Comparison of ENCODE assay signal across 15 mouse cellular contexts in genomic region chr15:11742820-11743219, GRCm38 (mm10).
"Had no signal": no experiment of that assay in that cellular context is flagged by ENCODE, and none has a peak within 500 bp of the region (broad histone marks: within the 10 kb centered on the region; RNA-seq: fewer than 3 reads in every experiment).

No protein-coding gene starts in this region.

- DNase-seq: lung, adult 18-20 months; right cerebral cortex, adult 18-20 months; right cerebral cortex, postnatal 25 days; right cerebral cortex, postnatal 4 days; spleen, adult 18-20 months; thymus, adult 18-20 months; thymus, postnatal 14 days; thymus, postnatal 36 days had no signal

- H3K9ac ChIP-seq: lung, embryonic 14.5 days; midbrain, embryonic 13.5 days; midbrain, embryonic 15.5 days had no signal

- H3K27ac ChIP-seq: midbrain, embryonic 13.5 days; midbrain, embryonic 15.5 days; neural tube, embryonic 13.5 days; neural tube, embryonic 15.5 days had no signal

- H3K27me3 ChIP-seq: midbrain, embryonic 13.5 days; midbrain, embryonic 15.5 days; neural tube, embryonic 13.5 days; neural tube, embryonic 15.5 days had no signal

- H3K36me3 ChIP-seq: midbrain, embryonic 10.5 days; midbrain, embryonic 13.5 days; midbrain, embryonic 15.5 days; neural tube, embryonic 13.5 days; neural tube, embryonic 15.5 days had no signal

- H3K9me3 ChIP-seq: midbrain, embryonic 10.5 days; midbrain, embryonic 13.5 days; midbrain, embryonic 15.5 days; neural tube, embryonic 13.5 days; neural tube, embryonic 15.5 days had no signal

- H3K4me3 ChIP-seq: midbrain, embryonic 15.5 days; myocyte had no signal
